In the genomic region with DNA sequence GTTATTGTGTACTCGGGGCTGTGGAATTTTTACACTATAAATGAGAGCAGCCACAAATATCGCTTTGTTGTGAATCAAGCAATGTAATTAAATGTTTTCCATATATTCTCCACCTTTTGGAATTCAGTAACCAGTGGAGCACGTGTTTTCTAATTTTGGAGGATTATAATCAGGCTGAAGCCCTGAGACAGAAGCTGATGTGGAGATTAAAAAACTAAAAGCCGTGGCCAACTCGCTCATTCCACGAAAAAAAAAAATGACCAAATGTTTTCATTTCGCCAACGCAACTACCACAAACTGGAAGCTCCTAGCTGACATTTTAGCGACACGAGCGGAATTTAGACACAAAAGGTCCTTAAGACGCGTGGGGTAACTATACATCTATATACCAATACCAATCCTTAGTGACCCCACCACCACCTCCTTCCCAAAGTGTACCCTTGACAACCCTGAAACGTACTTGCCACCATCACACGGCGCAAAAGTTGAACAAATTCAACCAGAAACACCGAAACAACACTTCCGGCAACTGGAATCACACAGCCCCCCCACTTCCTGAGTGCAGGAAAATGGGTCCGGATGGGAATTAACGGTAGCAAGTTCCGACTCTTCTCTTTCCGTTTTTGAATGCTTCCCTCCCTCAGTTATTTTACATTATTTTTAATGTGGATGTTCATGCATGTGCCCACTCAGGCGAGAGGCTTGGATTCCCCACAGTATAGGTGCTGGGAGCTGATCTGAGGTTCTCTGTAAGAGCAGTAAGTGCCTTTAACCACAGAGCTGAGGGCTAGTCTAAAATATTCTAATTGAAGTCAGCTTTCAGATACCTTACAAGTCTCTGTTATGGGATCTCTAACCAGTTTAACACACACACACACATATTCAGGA, we compare ENCODE assay signal across 8 mouse cellular contexts. TPM values are rescaled to one million over a fixed set of nuclear protein-coding genes. Genes with fewer than 3 reads are reported as not detected.
DNase-seq lines count a peak whose midpoint lies in the region; ATAC-seq and TF ChIP-seq lines count a peak whose summit lies in the region.

Gene Tmem69, minus strand, starts transcription at position 524 of the 888 bp plus-strand sequence.

- H3K9me3 ChIP-seq in erythroblast, embryonic 14.5 days (ENCODE audit: control insufficient read depth, low read length), result no peaks in the 10 kb centered on the region
- no peaks in the 10 kb centered on the region for H3K9me3 ChIP-seq in heart, embryonic 13.5 days
- no peaks in the 10 kb centered on the region for H3K9me3 ChIP-seq in liver, embryonic 12.5 days (replicated peaks)
- H3K9me3 ChIP-seq in stomach, embryonic 15.5 days, result no peaks in the 10 kb centered on the region

- peak within 1 kb of the TSS; percentile 99 for H3K27ac ChIP-seq in heart, embryonic 13.5 days (replicated peaks)
- peak within 1 kb of the TSS; percentile 97 for H3K27ac ChIP-seq in liver, embryonic 12.5 days
- peak within 1 kb of the TSS; percentile 98 for H3K27ac ChIP-seq in stomach, embryonic 15.5 days

- TF ChIP-seq POLR2A in brain, embryonic 14.5 days (IDR thresholded peaks at IDR 0.05; ENCODE audit: borderline replicate concordance, extremely low read depth, insufficient read depth, insufficient read length, poor library complexity, severe bottlenecking), result no peak

- peaks cover 35% of the 10 kb centered on the region for H3K4me1 ChIP-seq in erythroblast, embryonic 14.5 days (ENCODE audit: control insufficient read depth)
- H3K4me1 ChIP-seq in heart, embryonic 13.5 days, result peaks cover 24% of the 10 kb centered on the region
- peaks cover 26% of the 10 kb centered on the region for H3K4me1 ChIP-seq in liver, embryonic 12.5 days
- H3K4me1 ChIP-seq in stomach, embryonic 15.5 days, result no peaks in the 10 kb centered on the region

- H3K9ac ChIP-seq in heart, embryonic 13.5 days, result peak within 1 kb of the TSS; percentile 96
- H3K9ac ChIP-seq in liver, embryonic 12.5 days, result peak within 1 kb of the TSS; percentile 96
- H3K9ac ChIP-seq in stomach, embryonic 15.5 days, result peak within 1 kb of the TSS; percentile 50

- peaks cover 36% of the 10 kb centered on the region for H3K36me3 ChIP-seq in erythroblast, embryonic 14.5 days (ENCODE audit: control insufficient read depth)
- peaks cover 22% of the 10 kb centered on the region for H3K36me3 ChIP-seq in heart, embryonic 13.5 days
- peaks cover 29% of the 10 kb centered on the region for H3K36me3 ChIP-seq in liver, embryonic 12.5 days
- H3K36me3 ChIP-seq in stomach, embryonic 15.5 days, result 0 out of 2 replicates have a peak, but pooled peaks cover 5% of the 10 kb centered on the region

- DNase-seq in CD4-positive helper T cell, adult 2 months (ENCODE audit: low read depth, low spot score), result peak; percentile 83
- peak; percentile 95 for DNase-seq in brain, embryonic 14.5 days (ENCODE audit: low read depth)
- DNase-seq in kidney, postnatal 10 days, result peak; percentile 86
- DNase-seq in natural killer cell, adult 2 months (ENCODE audit: low spot score in 2 of 2), result peak; percentile 66 to 78

- no peak for TF ChIP-seq CTCF in brain, embryonic 14.5 days (IDR thresholded peaks at IDR 0.05; ENCODE audit: borderline replicate concordance, extremely low read depth, insufficient read depth, insufficient read length)

- 4% methylated on average over 23 of the region's 23 CpGs for WGBS in heart, embryonic 13.5 days
- 4% methylated on average over 23 of the region's 23 CpGs for WGBS in liver, embryonic 12.5 days (ENCODE audit: insufficient replicate concordance)
- WGBS in stomach, embryonic 15.5 days, result 2% methylated on average over 23 of the region's 23 CpGs

- ATAC-seq in heart, embryonic 13.5 days (ENCODE audit: extremely low read depth, insufficient number of reproducible peaks, low FRiP score, low TSS enrichment), result no peak
- ATAC-seq in liver, embryonic 12.5 days, result no peak
- ATAC-seq in stomach, embryonic 15.5 days (ENCODE audit: insufficient read depth, low FRiP score, low read depth), result no peak

- no peaks in the 10 kb centered on the region for H3K27me3 ChIP-seq in erythroblast, embryonic 14.5 days (ENCODE audit: control insufficient read depth)
- no peaks in the 10 kb centered on the region for H3K27me3 ChIP-seq in heart, embryonic 13.5 days (replicated peaks)
- H3K27me3 ChIP-seq in liver, embryonic 12.5 days (replicated peaks), result no peaks in the 10 kb centered on the region
- no peaks in the 10 kb centered on the region for H3K27me3 ChIP-seq in stomach, embryonic 15.5 days (replicated peaks)

- peak within 1 kb of the TSS; percentile 67 for H3K4me3 ChIP-seq in erythroblast, embryonic 14.5 days (replicated peaks)
- peak within 1 kb of the TSS; percentile 93 for H3K4me3 ChIP-seq in heart, embryonic 13.5 days
- H3K4me3 ChIP-seq in liver, embryonic 12.5 days, result peak within 1 kb of the TSS; percentile 97
- peak within 1 kb of the TSS; percentile 85 for H3K4me3 ChIP-seq in stomach, embryonic 15.5 days (replicated peaks)

- peak within 1 kb of the TSS; percentile 88 for H3K4me2 ChIP-seq in heart, embryonic 13.5 days
- H3K4me2 ChIP-seq in liver, embryonic 12.5 days, result peak within 1 kb of the TSS; percentile 96
- H3K4me2 ChIP-seq in stomach, embryonic 15.5 days, result peak within 1 kb of the TSS; percentile 61

RNA-seq across cellular contexts. Expression of gene Tmem69, which starts in this region (rescaled TPM):
- polyA plus RNA-seq in brain, embryonic 14.5 days (2012; rRNA removed), result 11.4 and 11.9 TPM in 2 replicates
- polyA plus RNA-seq in erythroblast, embryonic 14.5 days (2012), result 0.23 and 0.27 TPM in 2 replicates
- polyA plus RNA-seq in heart, embryonic 13.5 days (2015; fragmentation: Nextera tagmentation; extraction: Ambion mirVana), result 24.3 and 24.6 TPM in 2 replicates
- polyA plus RNA-seq in liver, embryonic 12.5 days (2016; fragmentation: Nextera tagmentation; extraction: Ambion mirVana), result 34.6 and 39.3 TPM in 2 replicates
- 26.5 and 26.7 TPM in 2 replicates for polyA plus RNA-seq in stomach, embryonic 15.5 days (2015; fragmentation: Nextera tagmentation; extraction: Ambion mirVana)
